Mouse (Mus musculus) WW6 (cell line): ENCODE measurements around the gene Grap.
"Not testable (repeated sequence)": the region's sequence is repeated elsewhere in the genome, so short reads cannot be mapped to it uniquely, and the experiment has no call there.

Experiments
- DNase-seq: peaks from one replicate; pipeline ENCODE4 v3.0.0-alpha.2; 2013; ENCODE audit warnings: low read depth, low spot score

The Grap gene

DNA sequence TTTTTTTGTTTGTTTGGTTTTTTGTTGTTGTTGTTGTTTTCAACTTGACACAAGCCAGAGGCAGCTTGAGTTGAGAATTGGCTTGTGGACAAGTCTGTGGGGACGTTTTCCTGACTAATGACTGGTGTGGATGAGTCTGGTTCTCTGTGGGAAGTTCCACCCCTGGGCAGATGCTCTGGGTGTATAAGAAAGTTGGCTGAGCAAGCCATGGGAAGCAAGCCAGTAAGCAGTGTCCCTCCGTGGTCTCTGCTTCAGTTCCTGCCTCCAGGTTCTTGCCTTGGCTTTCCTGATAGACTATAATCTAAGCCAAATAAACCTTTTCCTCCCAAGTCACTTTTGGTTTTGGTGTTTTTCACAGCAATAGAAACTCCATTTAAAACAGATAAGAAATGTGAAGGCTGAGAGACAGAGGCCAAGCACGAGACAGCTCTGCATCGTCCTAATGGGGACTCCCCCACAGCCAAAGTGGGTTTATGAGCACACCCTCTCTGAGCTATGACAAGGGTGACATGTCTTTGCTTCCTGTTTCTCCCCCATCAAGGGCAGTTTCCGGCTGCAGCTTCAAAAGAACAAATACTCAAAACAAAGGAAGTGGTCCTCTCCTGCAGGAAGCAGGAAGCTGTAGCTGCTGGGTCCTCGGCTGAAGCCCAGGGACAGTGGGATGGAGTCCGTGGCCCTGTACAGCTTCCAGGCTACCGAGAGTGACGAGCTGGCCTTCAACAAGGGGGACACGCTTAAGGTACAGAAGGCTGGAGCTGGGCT lies at the start of gene Grap:
Grap (plus strand) TSS at position 580 of the 762 bp plus-strand sequence.
- DNase-seq: no peak

DNA sequence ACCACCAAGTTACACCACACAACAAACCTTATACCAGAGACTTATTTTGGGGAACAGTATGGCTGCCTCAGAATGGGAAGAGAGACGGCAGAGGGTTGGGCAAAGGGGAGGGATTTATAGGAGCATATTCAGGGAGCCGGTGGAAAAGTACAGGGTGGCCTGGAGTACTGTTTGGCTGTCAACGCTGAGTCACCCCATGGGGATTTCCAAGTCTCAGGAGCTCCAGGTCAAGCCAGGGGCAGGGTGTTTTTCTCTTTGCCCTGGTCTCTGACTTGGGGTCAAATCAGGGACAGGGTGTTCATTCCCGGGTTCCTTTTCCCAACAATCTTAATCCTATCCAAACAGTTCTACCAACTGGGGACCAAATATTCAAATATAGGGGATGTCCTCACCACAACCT lies 45.0 kb upstream of the Grap start:
- DNase-seq: no peak

DNA sequence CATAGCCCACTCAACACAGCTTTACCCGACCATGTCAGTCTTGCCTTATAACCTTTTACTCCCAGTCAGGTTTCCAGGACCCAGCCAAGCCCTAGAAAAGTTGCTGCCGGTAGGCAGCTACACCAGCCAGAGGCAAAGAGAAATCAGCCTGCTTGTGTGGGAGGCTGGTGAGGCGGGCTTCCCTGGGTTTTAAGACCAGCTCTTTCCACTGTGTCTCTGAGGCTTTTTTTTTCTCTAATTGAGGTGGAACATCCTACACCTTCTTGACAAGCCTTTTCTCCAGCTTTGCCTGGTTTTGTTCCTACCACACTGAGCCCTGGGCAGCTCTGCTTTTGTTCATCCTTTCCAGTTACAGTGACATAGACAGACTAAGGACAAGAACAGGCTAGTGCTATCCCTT lies 41.9 kb upstream of the Grap start:
- DNase-seq: no peak

DNA sequence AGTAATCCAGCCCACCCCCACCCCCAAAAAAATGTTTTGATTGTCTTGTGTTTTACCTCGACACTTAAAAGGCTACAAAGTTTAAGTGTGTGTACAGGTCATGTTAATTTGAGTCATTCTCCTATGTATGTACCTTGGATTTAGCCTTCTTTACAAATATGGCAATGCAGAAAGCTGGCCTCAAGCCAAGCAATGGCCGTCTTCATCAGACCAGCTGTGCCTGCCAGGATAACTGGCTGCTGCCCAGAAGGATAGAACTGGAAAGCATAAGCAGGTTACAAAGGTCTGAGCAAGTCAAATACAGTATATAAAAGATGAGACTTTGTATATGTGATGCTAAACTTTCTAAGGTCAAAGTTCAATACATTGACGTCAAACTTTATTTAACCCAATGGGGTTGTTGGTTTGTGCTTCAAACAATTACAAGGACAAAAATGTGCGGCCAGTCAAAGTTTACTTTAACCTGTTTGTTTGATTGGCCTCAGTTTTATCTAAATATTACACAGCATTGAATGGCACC lies 40.9 kb upstream of the Grap start:
- DNase-seq: no peak

DNA sequence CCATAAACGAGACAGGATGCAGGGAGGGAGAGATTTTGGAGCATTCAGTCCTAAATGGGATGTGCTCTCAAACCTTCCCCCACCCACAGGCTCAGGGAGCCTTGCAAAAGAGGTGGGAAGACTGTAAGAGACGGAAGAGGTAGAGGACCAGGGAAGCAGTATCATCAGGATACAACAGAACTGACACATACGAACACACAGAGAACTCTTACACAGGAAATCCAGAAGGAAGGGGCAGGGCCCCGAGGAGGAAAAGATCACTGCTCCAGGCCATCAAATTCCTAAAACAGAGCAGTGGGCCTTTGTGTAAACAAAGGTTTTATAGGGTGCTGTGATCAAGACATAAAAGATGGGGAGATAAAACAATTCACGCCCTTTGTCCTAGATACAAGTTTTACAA lies 38.7 kb upstream of the Grap start:
- DNase-seq: no peak

DNA sequence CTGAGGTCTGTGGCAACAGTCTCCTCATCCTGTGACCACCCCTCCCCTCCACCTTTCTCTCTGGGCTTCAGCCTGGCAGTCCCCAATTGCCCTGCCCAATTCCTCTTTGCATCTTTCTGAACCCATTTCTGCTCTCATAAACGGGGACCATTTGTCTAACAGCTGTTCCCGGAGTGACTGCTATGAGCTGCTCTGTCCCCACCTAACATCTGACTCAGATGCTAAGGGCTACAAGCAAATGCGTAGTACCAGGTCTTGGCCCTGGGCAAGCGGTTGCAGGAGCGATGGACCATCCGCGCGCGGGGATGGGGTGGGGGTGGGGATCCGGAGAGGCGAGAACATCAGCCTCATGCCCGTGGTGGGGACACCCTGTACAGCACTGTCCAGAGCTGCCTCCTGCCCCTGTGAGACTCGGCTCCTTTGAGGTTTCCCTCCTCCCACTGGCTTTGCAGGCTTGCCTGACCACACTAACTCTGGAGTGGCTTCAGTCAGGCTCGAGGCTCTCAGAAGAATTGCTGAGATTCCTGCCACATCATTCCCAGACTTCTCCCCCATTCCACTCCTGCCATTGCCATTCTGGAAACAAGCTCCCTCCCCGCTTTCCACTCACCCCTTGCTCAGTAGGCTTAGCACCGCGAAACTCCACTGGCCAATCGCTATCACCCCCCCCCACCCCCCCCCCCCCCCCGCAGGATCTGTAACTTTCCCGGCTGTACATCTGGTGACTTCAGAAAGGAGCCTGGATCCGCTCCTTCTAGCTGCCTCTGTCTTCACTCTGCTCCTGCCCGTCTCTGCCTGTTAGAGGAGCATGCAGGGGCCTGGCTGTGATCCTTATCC lies 37.2 kb upstream of the Grap start:
- DNase-seq: no peak

DNA sequence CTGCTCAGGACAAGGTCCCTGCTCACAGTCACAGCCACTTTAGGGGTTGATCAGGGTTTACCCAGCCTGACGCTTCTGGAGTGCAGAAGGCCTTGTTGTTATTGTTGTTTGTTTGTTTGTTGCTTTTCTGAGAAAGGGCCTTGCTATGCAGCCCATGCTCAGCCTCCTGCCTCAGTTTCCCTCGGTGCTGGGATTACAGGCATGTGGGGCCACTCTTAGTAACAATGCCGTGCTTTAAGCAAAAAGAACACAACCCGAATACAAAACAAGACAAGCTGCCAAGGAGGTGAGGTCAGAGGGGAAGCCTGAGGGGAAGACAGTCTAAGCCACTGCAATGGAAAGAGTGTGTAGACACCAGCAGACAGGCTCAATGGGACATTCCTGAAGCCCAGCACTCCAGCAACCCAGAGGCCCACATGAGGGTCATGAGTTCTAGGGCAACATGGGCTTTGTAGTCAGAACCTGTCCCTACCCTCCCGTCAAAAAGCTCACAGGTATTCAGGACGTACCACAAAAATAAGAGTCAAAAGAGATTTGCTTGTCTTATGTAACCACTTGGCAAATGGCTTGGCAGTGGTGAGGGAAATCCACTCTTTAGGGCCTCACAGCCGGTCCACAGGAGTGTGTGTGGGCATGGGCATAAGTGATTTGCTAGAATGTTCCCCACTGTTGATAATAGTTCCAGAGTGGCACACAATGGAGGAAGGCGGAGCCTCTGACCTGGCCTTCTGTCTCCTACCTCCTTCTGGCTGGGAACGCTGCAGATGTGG lies 36.4 kb upstream of the Grap start:
- no peak for DNase-seq

DNA sequence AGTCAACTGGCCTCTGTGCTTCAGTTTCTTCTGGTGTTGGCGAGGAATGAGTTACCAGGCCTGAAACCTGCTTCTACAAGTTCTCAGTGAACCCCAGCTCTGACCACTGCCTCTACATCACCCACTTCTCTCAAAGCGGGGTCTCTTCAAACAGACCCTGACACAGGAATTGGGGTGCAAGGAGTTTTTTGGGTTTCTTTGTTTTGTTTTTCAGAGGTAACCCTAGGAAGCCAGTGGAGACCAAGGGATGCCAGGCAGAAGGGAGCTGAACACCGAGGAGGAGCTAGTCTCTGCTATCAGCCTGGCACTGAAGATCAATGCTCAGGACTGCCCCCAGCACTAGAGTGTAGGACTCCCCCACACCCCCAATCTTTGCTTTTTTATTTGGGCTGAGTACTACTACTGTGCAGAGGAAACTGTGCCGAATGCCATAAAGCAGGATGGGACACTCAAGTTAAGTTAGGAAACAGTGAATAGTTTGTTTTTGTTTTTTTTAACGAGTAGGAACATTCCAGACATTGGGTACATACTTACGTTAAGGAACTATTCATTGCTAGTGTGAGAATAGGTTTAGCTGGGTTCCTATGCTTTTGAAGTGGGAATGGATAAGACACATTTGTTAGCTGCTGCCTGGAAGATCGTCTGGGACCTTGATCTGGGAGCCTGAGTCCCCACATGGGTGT lies 35.6 kb upstream of the Grap start:
- no peak for DNase-seq

DNA sequence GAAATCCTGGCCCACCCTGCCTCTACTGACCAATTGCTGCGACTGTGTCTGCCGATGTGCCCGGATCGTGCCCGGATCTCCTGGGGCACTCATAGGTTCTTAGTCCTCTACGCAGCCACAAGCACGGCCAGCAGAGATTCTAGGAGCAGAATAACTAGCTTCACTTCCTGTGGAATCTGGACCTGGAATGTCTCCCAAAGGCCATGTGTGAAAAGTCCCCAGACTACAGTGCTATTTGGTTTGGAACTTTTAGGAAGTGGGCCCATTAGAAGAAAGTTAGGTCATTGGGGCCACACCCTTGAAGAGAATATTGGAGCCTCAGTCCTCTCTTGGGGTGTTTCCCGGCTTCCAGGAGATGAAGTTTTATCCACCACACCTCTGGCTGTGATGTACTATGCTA lies 34.9 kb upstream of the Grap start:
- no peak for DNase-seq

DNA sequence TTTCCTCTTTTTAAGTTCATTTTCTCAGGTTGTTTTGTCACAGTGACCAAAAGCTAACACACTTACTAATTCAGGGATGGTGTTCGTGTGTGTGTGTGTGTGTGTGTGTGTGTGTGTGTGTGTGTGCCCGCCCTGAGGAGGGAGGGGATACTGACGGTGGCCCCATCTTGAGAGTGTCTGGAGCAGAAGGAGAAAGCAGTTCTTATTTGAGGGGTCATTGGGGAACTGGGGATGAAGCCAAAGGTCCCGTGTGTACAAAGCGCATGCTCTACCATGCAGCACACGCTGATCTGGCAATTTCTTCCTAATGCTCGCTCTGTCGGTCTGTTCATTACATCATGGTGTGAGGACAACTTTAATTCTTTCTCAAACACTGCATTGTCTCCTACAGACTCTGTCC lies 34.5 kb upstream of the Grap start:
- no peak for DNase-seq

DNA sequence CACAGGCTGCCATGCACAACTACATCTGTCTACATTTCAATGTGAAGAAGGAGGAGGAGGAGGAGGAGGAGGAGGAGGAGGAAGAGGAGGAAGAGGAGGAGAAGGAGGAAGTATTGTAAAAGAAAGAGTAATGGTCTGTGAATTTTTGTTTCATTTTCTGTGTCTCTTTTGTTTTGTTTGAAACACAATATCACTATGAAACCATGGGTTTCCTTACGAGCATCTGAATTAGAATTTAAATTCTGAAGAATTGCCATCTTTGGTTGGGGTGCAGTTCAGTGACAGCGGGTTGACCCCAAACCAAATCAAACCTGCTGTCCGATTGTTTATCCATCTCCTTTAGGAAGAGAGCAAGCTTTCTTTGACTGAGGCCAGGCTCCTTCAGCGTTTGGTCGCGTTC lies 33.7 kb upstream of the Grap start:
- DNase-seq: no peak

DNA sequence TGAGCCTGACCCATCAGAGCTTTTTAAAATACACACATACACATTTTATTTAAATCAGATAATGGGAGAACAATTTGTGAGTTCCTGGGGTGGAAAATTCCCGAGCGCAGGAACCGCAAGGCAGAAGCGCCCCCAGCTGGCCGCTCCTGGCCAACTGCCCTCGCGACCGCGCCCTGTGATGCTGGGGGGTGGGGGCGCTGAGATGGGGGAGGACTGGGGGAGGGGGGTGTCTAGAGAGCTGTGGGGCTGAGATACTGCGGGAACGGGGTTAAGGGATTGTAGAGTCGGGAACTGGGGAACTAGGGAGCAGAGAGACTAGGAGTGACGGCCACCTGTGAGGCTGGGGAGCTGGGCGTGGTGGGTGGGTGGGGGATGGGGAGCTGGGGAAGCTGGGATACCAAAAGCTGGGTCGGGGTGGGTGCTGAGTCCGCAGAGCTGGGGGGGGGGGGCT lies 33.2 kb upstream of the Grap start:
- DNase-seq: peak; percentile 38

DNA sequence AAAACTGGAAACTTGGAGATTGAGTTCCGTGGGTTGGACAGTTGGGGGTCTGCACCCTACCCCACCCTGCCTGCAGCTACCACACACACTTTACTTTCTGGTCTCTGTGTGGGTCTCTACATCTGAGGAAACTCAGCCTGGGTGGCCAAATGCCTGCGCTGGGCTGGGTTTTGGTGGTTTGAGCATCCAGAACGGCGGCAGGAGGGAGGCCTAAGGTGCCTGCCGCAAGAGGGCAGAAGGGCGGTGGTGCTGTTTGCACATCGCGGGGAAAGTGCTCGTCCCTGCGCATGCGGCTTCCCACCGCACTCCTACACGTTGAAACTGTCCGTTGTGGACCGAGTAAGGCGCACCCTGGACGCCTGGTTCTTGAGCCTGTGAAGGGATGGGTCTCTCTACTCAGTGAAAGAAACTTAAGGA lies 32.8 kb upstream of the Grap start:
- peak; percentile 97 for DNase-seq

DNA sequence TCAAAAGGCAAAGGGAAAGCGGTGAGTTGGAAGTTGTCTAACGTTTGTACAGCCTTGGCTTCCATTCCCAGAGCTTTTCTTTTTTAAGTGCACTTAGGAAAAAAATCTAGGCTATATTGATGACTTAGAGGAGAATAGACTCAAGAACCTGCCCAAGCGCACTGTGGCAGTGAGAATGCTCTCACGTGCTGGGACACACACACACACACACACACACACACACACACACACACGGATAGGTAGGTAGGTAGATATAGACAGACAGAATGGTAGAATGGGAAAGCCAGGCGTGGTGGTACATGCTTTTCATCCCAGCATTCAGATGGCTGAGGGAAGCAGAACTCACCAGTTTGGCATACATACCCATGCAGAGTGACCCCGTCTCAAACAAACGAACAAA lies 32.3 kb upstream of the Grap start:
- no peak for DNase-seq

DNA sequence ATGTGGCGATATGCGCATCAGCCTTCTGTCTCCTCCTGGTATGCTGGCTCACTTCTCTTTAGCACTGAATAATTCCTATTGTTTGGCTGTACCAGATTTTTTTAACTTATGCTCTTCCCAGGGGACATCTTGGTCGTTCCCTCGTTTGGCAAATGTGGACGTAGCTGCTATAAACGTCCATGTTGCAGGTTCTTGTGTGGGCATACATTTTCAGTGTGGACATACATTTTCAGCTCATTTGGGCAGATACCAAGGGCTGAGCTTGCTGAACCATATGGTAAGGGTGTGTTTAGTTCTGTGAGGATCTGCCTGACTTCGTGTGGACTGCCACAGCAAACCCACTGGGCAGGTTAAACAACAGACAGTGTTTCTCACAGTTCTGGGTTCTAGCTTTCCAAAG lies 27.9 kb upstream of the Grap start:
- no peak for DNase-seq

DNA sequence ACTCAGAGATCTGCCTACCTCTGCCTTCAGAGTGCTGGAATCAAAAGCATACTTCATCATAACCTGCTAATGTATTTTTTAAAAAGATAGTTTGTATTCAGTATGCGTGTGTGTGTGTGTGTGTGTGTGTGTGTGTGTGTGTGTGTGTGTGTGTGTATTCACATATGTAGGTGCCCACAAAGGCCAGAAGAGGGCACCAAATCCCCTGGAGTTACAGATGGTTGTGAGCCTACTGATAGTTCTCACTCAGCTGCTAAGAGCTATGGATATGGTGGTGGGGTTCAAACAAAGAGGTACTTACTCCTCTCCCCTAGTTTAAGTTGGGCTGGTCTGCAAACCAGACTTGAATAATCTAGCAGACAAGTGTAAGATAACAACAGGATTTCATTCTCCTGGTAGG lies 26.6 kb upstream of the Grap start:
- no peak for DNase-seq

DNA sequence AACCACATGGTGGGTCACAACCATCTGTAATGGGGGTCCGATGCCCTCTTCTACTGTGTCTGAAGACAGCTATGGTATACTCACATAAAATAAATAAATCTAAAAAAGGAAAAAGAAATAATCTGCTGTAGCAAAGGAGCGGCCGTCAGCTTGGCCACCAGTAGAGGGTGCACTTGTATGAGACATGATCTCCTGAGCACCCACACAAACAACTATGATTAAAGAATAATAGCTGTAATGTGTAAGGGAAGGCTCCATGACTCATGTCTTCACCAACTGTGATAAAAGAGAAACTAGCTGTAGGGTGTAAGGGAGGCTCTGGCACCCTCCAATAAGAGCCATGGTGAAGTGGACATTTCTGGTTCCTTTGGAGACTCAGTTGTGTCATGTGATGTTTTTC lies 23.4 kb upstream of the Grap start:
- DNase-seq: no peak

DNA sequence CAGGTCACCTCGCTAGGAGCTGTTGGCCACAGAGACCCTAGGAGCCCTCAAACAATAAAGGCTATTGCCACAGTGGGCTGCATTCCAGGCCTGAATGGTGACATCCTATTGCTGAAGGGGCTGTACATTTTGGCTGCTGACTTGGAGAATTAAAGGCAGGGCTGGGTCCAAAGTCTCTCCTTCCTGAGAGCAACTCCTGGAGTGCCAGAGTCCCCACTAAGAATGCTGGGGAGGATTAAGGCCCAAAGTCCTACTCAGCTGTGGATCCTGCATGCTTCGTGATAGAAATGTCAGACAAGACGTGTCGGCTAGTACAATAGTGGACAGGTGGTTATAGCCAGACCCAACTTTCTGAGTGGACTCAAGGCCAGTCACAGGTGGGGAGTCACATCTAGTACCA lies 16.8 kb upstream of the Grap start:
- not testable (repeated sequence) for DNase-seq

DNA sequence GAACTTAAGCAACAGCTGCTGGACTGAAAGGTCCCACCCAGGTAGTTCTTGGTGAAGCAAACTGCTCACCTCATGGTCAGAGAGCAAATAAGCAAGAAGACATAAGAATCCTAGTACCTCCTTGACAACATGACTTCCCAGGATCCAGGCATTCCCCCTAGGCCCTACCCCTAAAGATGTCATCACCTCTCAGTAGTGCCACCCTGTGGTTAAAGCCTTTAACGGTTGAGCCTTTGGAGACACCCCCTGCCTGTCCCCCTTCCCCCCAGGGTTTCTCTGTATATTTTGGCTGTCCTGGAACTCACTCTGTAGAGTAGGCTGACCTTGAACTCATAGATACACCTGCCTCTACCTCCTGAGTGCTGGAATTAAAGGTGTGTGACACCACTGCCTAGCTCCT lies 15.7 kb upstream of the Grap start:
- DNase-seq: no peak

DNA sequence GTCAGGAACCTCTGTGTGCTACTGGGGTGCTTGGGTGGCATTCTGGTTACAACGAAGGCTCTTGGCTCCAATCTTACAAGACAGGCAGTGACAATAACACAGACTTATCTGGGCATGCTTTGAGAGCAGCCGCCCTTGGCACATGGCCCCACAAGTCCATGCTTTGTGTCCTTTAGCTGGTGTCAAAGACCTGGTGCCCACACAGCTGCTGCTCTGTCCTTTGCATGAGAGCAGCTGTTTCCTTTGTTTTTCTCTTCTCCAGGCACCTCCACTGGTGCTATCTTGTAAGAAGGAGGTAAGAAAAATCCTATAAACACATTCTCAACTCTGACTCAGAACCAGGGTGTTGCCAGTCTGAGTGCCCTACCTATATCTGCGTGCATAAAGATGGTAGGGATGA lies 15.2 kb upstream of the Grap start:
- no peak for DNase-seq

DNA sequence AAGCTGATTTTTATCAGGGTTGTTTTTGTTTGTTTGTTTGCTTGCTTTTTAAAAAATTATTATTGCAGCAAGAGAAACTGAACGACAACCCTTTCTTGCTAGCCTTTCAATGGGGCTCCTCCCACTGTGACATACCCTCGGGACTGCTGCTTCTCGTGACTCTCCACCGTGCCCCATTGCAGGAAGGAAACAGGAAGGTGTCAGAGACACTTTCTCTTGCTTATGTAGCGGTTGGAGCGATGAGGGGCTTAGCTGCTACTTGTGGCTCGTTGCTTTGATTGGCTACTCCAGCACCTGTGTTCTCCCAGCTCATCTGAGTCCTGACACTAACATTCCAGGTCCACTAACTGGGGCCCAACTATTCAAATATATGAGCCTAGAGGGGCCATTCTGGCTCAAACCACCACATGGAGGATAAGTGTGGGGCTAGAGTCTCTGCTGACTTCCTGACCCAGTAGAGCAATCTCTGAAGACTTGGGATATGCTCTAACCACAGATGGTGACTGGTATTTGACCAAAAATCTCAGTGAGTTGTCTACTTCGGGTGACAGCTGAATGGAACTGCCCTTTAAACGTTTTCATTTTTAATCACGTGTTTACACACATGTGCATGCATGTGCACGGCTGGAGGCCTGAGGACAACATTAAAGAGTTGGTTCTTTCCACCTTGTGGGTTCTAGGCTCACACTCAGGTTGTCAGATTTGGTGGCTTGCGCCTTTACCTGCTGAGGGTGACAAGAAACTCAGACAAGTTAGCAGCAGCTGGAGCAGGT lies 14.1 kb upstream of the Grap start:
- no peak for DNase-seq
